ENCODE assay signal across 34 mouse cellular contexts in the genomic region with DNA sequence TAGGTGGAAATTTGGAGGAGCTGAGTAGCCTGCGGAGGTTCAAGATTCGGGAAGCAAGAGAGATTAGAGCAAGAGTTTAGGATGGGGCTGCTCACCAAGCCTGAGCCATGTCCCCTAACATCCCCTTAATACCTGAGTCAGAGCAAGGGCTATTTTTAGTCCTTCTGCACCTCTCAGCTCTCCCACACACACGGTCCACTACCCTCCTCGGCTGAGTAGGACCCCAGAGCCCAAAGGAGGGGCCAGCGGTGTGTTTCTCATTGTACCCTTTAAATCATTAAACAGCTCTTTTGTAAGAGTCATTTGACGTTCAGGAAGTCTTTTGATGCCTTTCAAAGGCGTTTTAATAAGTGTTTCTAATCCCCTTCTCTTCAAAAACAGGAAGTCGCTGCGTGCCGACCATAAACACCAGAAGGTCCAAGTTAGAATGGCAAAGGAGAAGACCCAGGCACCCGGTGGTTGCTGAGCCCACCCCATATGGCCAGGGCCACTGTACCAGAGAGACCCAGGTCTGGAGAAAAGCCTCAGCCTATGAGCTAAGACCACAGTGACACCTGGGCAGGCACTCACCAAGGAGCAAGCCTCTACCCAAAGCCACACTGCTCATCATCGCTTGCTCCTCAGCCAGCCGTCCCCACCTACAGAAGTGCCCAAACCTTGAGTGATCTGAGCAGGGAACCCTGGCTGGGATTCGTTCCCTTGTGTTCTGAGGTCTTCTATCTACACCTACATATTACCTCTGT. TPM values are rescaled to one million over a fixed set of nuclear protein-coding genes. Genes with fewer than 3 reads are reported as not detected.
A peak's percentile ranks its signal among the peaks of the same experiment; 100 is the strongest.
DNase-seq lines count a peak whose midpoint lies in the region; ATAC-seq and TF ChIP-seq lines count a peak whose summit lies in the region.
"Had no signal": no experiment of that assay in that cellular context is flagged by ENCODE, and none has a peak within 500 bp of the region (broad histone marks: within the 10 kb centered on the region; RNA-seq: fewer than 3 reads in every experiment).

No protein-coding gene starts in this region.

- H3K4me1 ChIP-seq in kidney, embryonic 15.5 days: peaks cover 38% of the 10 kb centered on the region
- peaks cover 8% of the 10 kb centered on the region for H3K4me1 ChIP-seq in limb, embryonic 11.5 days (ENCODE audit: control insufficient read depth, insufficient read depth, low read length)
- H3K4me1 ChIP-seq: forebrain, embryonic 13.5 days had no signal

- H3K36me3 ChIP-seq in kidney, embryonic 15.5 days: no peaks in the 10 kb centered on the region
- H3K36me3 ChIP-seq in limb, embryonic 11.5 days (ENCODE audit: control insufficient read depth, insufficient read depth, low read length): no peaks in the 10 kb centered on the region
- H3K36me3 ChIP-seq: embryonic facial prominence, embryonic 10.5 days; embryonic facial prominence, embryonic 13.5 days; G1E; hindbrain, embryonic 10.5 days; hindbrain, embryonic 13.5 days had no signal

- no peaks in the 10 kb centered on the region for H3K9me3 ChIP-seq in kidney, embryonic 15.5 days (replicated peaks)
- H3K9me3 ChIP-seq in limb, embryonic 11.5 days (ENCODE audit: control insufficient read depth, low read length): no peaks in the 10 kb centered on the region; the same call in 1 of the 2 replicates
- H3K9me3 ChIP-seq: embryonic facial prominence, embryonic 10.5 days; embryonic facial prominence, embryonic 13.5 days; forebrain, embryonic 13.5 days; hindbrain, embryonic 10.5 days; hindbrain, embryonic 13.5 days had no signal

- in situ Hi-C loops in Patski (cut with MboI; ENCODE audit: low pct_unique_long_range_greater_than_20kb): no loop called here

- TF ChIP-seq CTCF in Patski (IDR thresholded peaks at IDR 0.05): no peak

- peak overlapping the region; percentile 54; the same call in 1 of the 2 replicates for H3K27ac ChIP-seq in kidney, embryonic 15.5 days
- H3K27ac ChIP-seq in limb, embryonic 11.5 days (replicated peaks; ENCODE audit: low read depth, low read length): no peak overlapping the region
- H3K27ac ChIP-seq: embryonic facial prominence, embryonic 10.5 days; embryonic facial prominence, embryonic 13.5 days; forebrain, embryonic 13.5 days; gastrocnemius, adult 2 months; hindbrain, embryonic 13.5 days had no signal

- POLR2A ChIA-PET in Patski (lab: Charles Lee): interaction anchor here (0.8 to 1.4 kb wide), 3 partner anchors 11 to 49 kb away, joined by 3 to 5 read pairs (median 3); no protein-coding TSS in a partner anchor

- no peak overlapping the region for H3K9ac ChIP-seq in kidney, embryonic 15.5 days
- H3K9ac ChIP-seq in limb, embryonic 11.5 days (ENCODE audit: low read length): no peak overlapping the region
- H3K9ac ChIP-seq: embryonic facial prominence, embryonic 13.5 days; forebrain, embryonic 13.5 days; hindbrain, embryonic 13.5 days had no signal

- no peak for DNase-seq in kidney, adult 18-20 months
- peak; percentile 22 to 54 for DNase-seq in kidney, postnatal 4 days
- no peak for DNase-seq in kidney, postnatal 25 days
- DNase-seq in Patski (ENCODE audit: low read depth, low spot score): peak; percentile 46
- peak; percentile 45 for DNase-seq in limb, embryonic 11.5 days (ENCODE audit: low spot score)
- DNase-seq in adrenal gland, postnatal 25 days: no peak
- DNase-seq in heart, postnatal 36 days: no peak
- DNase-seq: adrenal gland, adult 2 months; adrenal gland, postnatal 14 days; cerebellum, adult 11-12 months; cerebellum, adult 8-10 months; cerebellum, postnatal 10 days; cerebellum, postnatal 36 days; embryo, embryonic 11 days; gastrocnemius, adult 2 months; gastrocnemius, postnatal 14 days; heart, adult 11 months had no signal

- H3K4me2 ChIP-seq in kidney, embryonic 15.5 days: peak overlapping the region; percentile 32
- H3K4me2 ChIP-seq in limb, embryonic 11.5 days (ENCODE audit: low read depth, severe bottlenecking): no peak overlapping the region; the same call in 1 of the 2 replicates
- H3K4me2 ChIP-seq: embryonic facial prominence, embryonic 13.5 days; forebrain, embryonic 13.5 days; heart, embryonic 11.5 days; hindbrain, embryonic 13.5 days had no signal

- intact Hi-C loops in heart, postnatal 36 days (cut with DNase I): no loop called here

- H3K27me3 ChIP-seq in kidney, embryonic 15.5 days: peaks cover 8% of the 10 kb centered on the region
- no peaks in the 10 kb centered on the region for H3K27me3 ChIP-seq in Patski
- peaks cover 38% of the 10 kb centered on the region for H3K27me3 ChIP-seq in limb, embryonic 11.5 days (ENCODE audit: control insufficient read depth, insufficient read depth, low read length)

- 38% methylated on average over 14 of the region's 14 CpGs for WGBS in kidney, embryonic 15.5 days
- WGBS in limb, embryonic 11.5 days: 30% methylated on average over 14 of the region's 14 CpGs

- ATAC-seq in kidney, embryonic 15.5 days (replicated peaks; ENCODE audit: low FRiP score): peak; percentile 86
- peak; percentile 67 for ATAC-seq in Patski
- ATAC-seq in limb, embryonic 11.5 days (ENCODE audit: insufficient number of reproducible peaks, low FRiP score, low TSS enrichment, low read depth): no peak
- ATAC-seq: forebrain, embryonic 13.5 days; forebrain, embryonic 16.5 days; hindbrain, embryonic 16.5 days had no signal

- CTCF ChIA-PET in Patski (lab: Charles Lee): interaction anchor here (0.7 kb wide), 1 partner anchor 11 kb away, joined by 3 read pairs; no protein-coding TSS in a partner anchor

- no peak overlapping the region for H3K4me3 ChIP-seq in kidney, embryonic 15.5 days (replicated peaks)
- no peak overlapping the region for H3K4me3 ChIP-seq in limb, embryonic 11.5 days (ENCODE audit: low read depth, low read length)
- H3K4me3 ChIP-seq: embryonic facial prominence, embryonic 10.5 days; embryonic facial prominence, embryonic 13.5 days; erythroblast, embryonic 14.5 days; forebrain, embryonic 13.5 days; gastrocnemius, adult 2 months; hindbrain, embryonic 10.5 days; hindbrain, embryonic 13.5 days had no signal

RNA-seq across cellular contexts. Expression of a gene that starts 22.2 kb away (rescaled TPM):
- polyA plus RNA-seq in kidney, embryonic 15.5 days (2015; fragmentation: Nextera tagmentation; extraction: Ambion mirVana): 0.45 and 0.50 TPM in 2 replicates
- polyA plus RNA-seq in Patski (2021): 23.8 TPM
- polyA plus RNA-seq in limb, embryonic 11.5 days (2014; fragmentation: Nextera tagmentation; extraction: Ambion mirVana): 0.13 TPM in 1 of 2 replicates, not detected in the other
- 2.3 and 2.6 TPM in 2 replicates for total RNA-seq in adrenal gland, postnatal 25 days (2021)
- not detected for total RNA-seq in heart, postnatal 36 days (2021)
- total RNA-seq: CH12.LX; heart, adult 8-10 months; heart, postnatal 25 days had no signal
- polyA plus RNA-seq: C2C12; erythroblast, embryonic 14.5 days; G1E; heart, embryonic 11.5 days; heart, embryonic 14.5 days; heart, postnatal 0 days had no signal

Comparison
In these comparisons a context has a peak if more than half of its experiments do, and no peak if none do; other contexts are left out.
1. DNase-seq: peak in kidney, postnatal 4 days (2 of 2), Patski (single experiment) and limb, embryonic 11.5 days (single experiment); none in kidney, adult 18-20 months (single experiment), kidney, postnatal 25 days (0 of 2), adrenal gland, postnatal 25 days (single experiment) and heart, postnatal 36 days (0 of 2).
2. RNA of a gene that starts 22.2 kb away (polyA plus RNA-seq): 23.8 TPM in Patski (single experiment); 0.45 to 0.50 TPM in kidney, embryonic 15.5 days and 0.13 TPM in limb, embryonic 11.5 days; every median in the first group is over 10 times any median in the second.